Mouse (Mus musculus) stomach, postnatal 0 days (tissue): ENCODE results near the gene Tagap.

Experiments
- CTCF ChIP-seq: IDR thresholded peaks from 2 replicates; pipeline ENCODE4 v1.5.1; 2016; ENCODE audit warnings: antibody characterized with exemption, low read depth, mild to moderate bottlenecking, moderate library complexity
- EP300 ChIP-seq: optimal IDR thresholded peaks from 2 replicates; pipeline ENCODE3; 2016; ENCODE audit warnings: antibody characterized with exemption

GRCm38 (mm10) chr17:7905936-7906685 is 19.7 kb upstream of the Tagap start:
- TF ChIP-seq CTCF: no peak
- TF ChIP-seq EP300: no peak
